Mouse (Mus musculus): ENCODE measurements around the gene Osbpl8. TPM values are rescaled to one million over a fixed set of nuclear protein-coding genes. Genes with fewer than 3 reads are reported as not detected.
A peak's percentile ranks its signal among the peaks of the same experiment; 100 is the strongest.

Osbpl8 gene
- polyA plus RNA-seq, 1 experiment from 2014 or later = 12.5 TPM

DNA sequence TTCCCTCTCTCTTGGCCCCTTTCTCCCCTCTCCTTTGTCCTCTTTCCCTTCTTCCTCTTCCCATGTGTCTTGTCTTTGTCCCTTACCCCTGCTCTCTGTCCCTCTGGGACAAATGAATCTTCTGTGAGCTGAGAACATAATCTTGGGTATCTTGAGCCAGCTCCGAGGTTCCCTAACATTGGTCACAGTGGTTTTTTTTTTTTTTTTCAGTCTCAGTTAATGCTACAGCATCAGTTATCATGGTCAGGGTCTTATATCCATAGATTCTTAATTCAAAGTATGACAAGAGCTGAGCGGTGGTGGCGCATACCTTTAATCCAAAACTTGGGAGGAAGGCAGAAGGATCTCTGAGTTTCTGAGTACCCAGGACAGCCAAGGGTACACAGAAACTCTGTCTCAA, 4.0 kb upstream of the Osbpl8 start:
- Histone ChIP-seq H3K9ac (ENCODE audit: low read depth, low read length) (no peak overlapping the region), H3K4me1 (ENCODE audit: control insufficient read depth, insufficient read depth, low read depth, low read length) (no peaks in the 10 kb centered on the region), H3K4me2 (ENCODE audit: low read length) (no peak overlapping the region), H3K4me3 (ENCODE audit: low read length) (no peak overlapping the region), H3K9me3 (ENCODE audit: control insufficient read depth, low read length) (no peaks in the 10 kb centered on the region), H3K36me3 (ENCODE audit: control insufficient read depth, insufficient read depth, low read length) (no peaks in the 10 kb centered on the region), H3K27ac (ENCODE audit: low read depth, low read length) (no peak overlapping the region), H3K27me3 (replicated peaks; ENCODE audit: control insufficient read depth, insufficient read depth, low read length) (no peaks in the 10 kb centered on the region)
- 86% methylated on average over 3 of the region's 3 CpGs for WGBS
- no peak for ATAC-seq

GRCm38 (mm10) chr10:111161373-111161772, 3.2 kb upstream of the Osbpl8 start:
- H3K9ac ChIP-seq (ENCODE audit: low read depth, low read length) = no peak overlapping the region
- no peak overlapping the region for H3K4me3 ChIP-seq (ENCODE audit: low read length)
- no peaks in the 10 kb centered on the region for H3K9me3 ChIP-seq (ENCODE audit: control insufficient read depth, low read length)
- H3K4me1 ChIP-seq (ENCODE audit: control insufficient read depth, insufficient read depth, low read depth, low read length) = peaks cover 5% of the 10 kb centered on the region
- no peak for ATAC-seq
- H3K27ac ChIP-seq (ENCODE audit: low read depth, low read length) = no peak overlapping the region
- H3K36me3 ChIP-seq (ENCODE audit: control insufficient read depth, insufficient read depth, low read length) = no peaks in the 10 kb centered on the region
- H3K4me2 ChIP-seq (ENCODE audit: low read length) = no peak overlapping the region
- 92% methylated on average over 6 of the region's 6 CpGs for WGBS
- no peaks in the 10 kb centered on the region for H3K27me3 ChIP-seq (replicated peaks; ENCODE audit: control insufficient read depth, insufficient read depth, low read length)

DNA sequence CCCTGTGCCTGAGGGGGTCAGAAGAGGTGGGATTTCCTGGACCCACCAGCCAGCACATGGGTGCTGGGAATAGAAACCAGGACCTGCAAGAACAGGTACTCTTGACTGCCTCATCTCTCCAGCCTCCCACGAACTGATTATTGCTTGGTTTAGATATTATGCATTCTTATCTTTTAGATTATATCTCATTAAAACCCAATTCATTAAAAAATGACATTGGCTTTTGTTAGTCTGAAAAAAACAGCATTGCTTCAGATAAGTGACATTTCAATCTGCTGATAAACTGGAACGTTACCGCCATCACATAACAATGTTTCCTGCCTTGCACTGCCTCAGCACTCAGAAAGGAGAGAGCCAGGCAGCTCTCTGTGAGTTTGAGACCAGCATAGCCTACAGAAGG, 1.5 kb upstream of the Osbpl8 start:
- H3K9ac ChIP-seq (ENCODE audit: low read depth, low read length) = no peak overlapping the region
- no peaks in the 10 kb centered on the region for H3K9me3 ChIP-seq (ENCODE audit: control insufficient read depth, low read length)
- H3K4me2 ChIP-seq (ENCODE audit: low read length) = no peak overlapping the region
- no peak for ATAC-seq
- no peaks in the 10 kb centered on the region for H3K36me3 ChIP-seq (ENCODE audit: control insufficient read depth, insufficient read depth, low read length)
- 75% methylated on average over 3 of the region's 3 CpGs for WGBS
- H3K27me3 ChIP-seq (replicated peaks; ENCODE audit: control insufficient read depth, insufficient read depth, low read length) = no peaks in the 10 kb centered on the region
- no peak overlapping the region for H3K27ac ChIP-seq (ENCODE audit: low read depth, low read length)
- H3K4me1 ChIP-seq (ENCODE audit: control insufficient read depth, insufficient read depth, low read depth, low read length) = peaks cover 8% of the 10 kb centered on the region
- no peak overlapping the region for H3K4me3 ChIP-seq (ENCODE audit: low read length)

GRCm38 (mm10) chr10:111163601-111164240, 831 bp upstream of the Osbpl8 start:
- peaks cover 8% of the 10 kb centered on the region for H3K4me1 ChIP-seq (ENCODE audit: control insufficient read depth, insufficient read depth, low read depth, low read length)
- peak overlapping the region; percentile 88 for H3K27ac ChIP-seq (ENCODE audit: low read depth, low read length)
- H3K27me3 ChIP-seq (replicated peaks; ENCODE audit: control insufficient read depth, insufficient read depth, low read length) = no peaks in the 10 kb centered on the region
- no peak for ATAC-seq
- peak overlapping the region; percentile 89 for H3K4me3 ChIP-seq (ENCODE audit: low read length)
- H3K9me3 ChIP-seq (ENCODE audit: control insufficient read depth, low read length) = no peaks in the 10 kb centered on the region
- 27% methylated on average over 9 of the region's 9 CpGs for WGBS
- no peak overlapping the region; the same call in 1 of the 2 replicates for H3K9ac ChIP-seq (ENCODE audit: low read depth, low read length)
- H3K4me2 ChIP-seq (ENCODE audit: low read length) = peak overlapping the region; percentile 69
- no peaks in the 10 kb centered on the region for H3K36me3 ChIP-seq (ENCODE audit: control insufficient read depth, insufficient read depth, low read length)

DNA sequence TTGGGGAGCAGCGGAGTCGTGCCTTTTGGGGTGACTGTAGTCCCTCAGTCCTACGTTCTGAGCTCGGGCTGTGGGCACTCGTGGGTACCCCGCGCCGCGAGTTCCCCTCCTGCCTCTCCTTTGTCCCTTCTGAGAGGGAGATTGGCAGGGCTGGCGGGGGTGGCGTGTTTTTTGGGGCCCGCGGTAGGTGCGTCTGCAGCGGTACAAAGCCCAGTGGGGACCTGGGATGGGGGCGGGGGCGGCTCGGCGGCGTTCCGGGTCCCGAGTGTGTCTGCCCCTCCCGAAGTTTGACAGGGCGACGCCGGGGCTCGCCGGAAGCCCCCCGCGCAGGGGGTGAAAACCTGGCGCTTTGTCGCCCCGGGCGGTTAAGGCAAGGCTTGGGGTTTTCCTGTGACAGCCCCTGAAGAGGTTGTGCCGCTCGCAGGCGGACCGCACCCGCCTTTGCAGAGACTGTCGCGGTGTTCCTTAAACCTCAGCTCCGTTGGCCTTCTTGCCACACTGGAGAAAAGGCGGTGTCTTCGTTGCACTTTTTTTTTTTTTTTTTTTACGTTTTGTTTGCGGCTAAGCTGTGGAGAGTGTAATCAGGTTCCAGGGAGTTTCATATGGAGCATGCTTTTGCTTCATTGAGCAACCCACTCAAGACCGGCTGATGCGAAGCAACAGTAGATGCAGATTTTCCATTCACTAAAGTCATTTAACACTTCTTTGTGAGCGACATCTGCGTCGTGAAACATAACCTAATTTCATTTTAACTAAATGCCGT, 848 bp downstream of the Osbpl8 start:
- Histone ChIP-seq H3K9ac (ENCODE audit: low read depth, low read length) (peak overlapping the region; percentile 98), H3K27me3 (replicated peaks; ENCODE audit: control insufficient read depth, insufficient read depth, low read length) (no peaks in the 10 kb centered on the region), H3K4me3 (ENCODE audit: low read length) (peak overlapping the region; percentile 89), H3K27ac (ENCODE audit: low read depth, low read length) (peak overlapping the region; percentile 88), H3K9me3 (ENCODE audit: control insufficient read depth, low read length) (no peaks in the 10 kb centered on the region), H3K4me2 (ENCODE audit: low read length) (peak overlapping the region; percentile 67), H3K4me1 (ENCODE audit: control insufficient read depth, insufficient read depth, low read depth, low read length) (peaks cover 8% of the 10 kb centered on the region), H3K36me3 (ENCODE audit: control insufficient read depth, insufficient read depth, low read length) (no peaks in the 10 kb centered on the region)
- ATAC-seq = peak; percentile 65
- WGBS = under 1% methylated on average over 47 of the region's 52 CpGs

DNA sequence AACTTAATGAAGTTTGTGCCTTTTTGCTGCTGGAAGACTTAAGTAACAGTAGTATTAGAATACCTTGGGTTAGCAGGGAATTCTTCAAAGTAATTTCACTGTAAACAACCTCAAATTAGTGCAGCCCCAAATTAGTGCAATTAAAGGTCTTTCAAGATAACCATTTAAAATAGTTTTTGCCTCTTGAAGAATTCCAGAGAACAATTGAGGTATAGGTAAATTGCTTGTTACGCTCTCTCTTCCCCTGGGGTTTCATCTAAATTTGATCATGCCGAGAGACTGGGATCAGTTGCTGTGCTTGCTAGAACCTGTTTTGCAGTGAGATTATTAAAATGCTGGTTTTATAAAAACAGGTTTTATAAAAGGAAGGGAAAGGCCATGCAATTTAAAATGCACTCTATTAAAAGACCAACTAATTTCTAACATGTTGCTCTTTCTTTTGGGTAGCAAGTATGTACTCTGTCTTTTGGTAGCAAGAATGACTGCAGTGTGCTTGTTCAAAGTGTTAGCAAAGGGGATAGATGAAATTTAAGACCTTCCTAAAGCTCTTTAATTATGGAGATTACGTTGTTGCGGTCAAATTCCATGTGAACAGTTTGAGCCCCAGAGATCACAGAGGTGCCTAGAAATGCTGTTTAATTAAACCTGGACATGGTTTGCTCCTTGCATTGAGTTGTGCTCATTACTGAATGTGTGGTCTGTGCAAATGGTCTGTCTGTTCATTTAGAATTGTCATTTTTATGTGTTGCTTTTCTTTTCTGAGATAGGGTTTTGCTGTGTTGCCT, 1.7 kb downstream of the Osbpl8 start:
- H3K9ac ChIP-seq (ENCODE audit: low read depth, low read length) = peak overlapping the region; percentile 98; the same call in 1 of the 2 replicates
- no peaks in the 10 kb centered on the region for H3K36me3 ChIP-seq (ENCODE audit: control insufficient read depth, insufficient read depth, low read length)
- H3K4me2 ChIP-seq (ENCODE audit: low read length) = peak overlapping the region; percentile 67
- no peaks in the 10 kb centered on the region for H3K9me3 ChIP-seq (ENCODE audit: control insufficient read depth, low read length)
- peak overlapping the region; percentile 89 for H3K4me3 ChIP-seq (ENCODE audit: low read length)
- H3K27ac ChIP-seq (ENCODE audit: low read depth, low read length) = no peak overlapping the region
- 33% methylated on average over 4 of the region's 4 CpGs for WGBS
- peaks cover 8% of the 10 kb centered on the region for H3K4me1 ChIP-seq (ENCODE audit: control insufficient read depth, insufficient read depth, low read depth, low read length)
- no peak for ATAC-seq
- no peaks in the 10 kb centered on the region for H3K27me3 ChIP-seq (replicated peaks; ENCODE audit: control insufficient read depth, insufficient read depth, low read length)

DNA sequence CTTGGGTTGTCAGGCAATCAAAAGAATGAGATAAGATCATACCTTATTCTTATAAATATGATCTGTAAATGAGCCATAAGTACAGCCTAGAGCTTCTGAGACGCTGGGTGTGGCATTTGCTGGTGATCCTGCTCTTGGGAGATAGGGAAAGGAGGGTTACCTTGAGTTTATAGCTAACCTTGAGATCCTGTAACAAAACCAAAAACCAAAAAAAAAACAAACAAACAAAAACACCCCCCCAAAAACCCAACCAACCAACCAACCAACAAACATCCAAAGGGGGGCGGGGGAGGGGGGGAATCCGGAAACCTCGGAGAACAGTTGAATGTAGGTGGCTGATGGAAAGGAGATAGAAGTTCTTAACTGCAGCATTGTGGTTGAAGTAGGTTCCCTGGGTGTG, 2.9 kb downstream of the Osbpl8 start:
- Histone ChIP-seq H3K4me2 (ENCODE audit: low read length) (no peak overlapping the region), H3K27ac (ENCODE audit: low read depth, low read length) (no peak overlapping the region)

GRCm38 (mm10) chr10:111168305-111168704, 3.8 kb downstream of the Osbpl8 start:
- H3K27ac ChIP-seq (ENCODE audit: low read depth, low read length) = no peak overlapping the region
- ATAC-seq = no peak
- no peak overlapping the region for H3K9ac ChIP-seq (ENCODE audit: low read depth, low read length)
- no peak overlapping the region for H3K4me3 ChIP-seq (ENCODE audit: low read length)
- no peaks in the 10 kb centered on the region for H3K36me3 ChIP-seq (ENCODE audit: control insufficient read depth, insufficient read depth, low read length)
- peaks cover 8% of the 10 kb centered on the region for H3K4me1 ChIP-seq (ENCODE audit: control insufficient read depth, insufficient read depth, low read depth, low read length)
- no peak overlapping the region for H3K4me2 ChIP-seq (ENCODE audit: low read length)
- no peaks in the 10 kb centered on the region for H3K9me3 ChIP-seq (ENCODE audit: control insufficient read depth, low read length)
- H3K27me3 ChIP-seq (replicated peaks; ENCODE audit: control insufficient read depth, insufficient read depth, low read length) = no peaks in the 10 kb centered on the region
- WGBS = 85% methylated on average over 3 of the region's 3 CpGs

More for the DNA sequence above, 2.9 kb downstream of the Osbpl8 start:
- WGBS = 92% methylated on average over 4 of the region's 4 CpGs
- H3K9ac ChIP-seq (ENCODE audit: low read depth, low read length) = no peak overlapping the region
- H3K27me3 ChIP-seq (replicated peaks; ENCODE audit: control insufficient read depth, insufficient read depth, low read length) = no peaks in the 10 kb centered on the region
- no peaks in the 10 kb centered on the region for H3K9me3 ChIP-seq (ENCODE audit: control insufficient read depth, low read length)
- peaks cover 8% of the 10 kb centered on the region for H3K4me1 ChIP-seq (ENCODE audit: control insufficient read depth, insufficient read depth, low read depth, low read length)
- no peak overlapping the region for H3K4me3 ChIP-seq (ENCODE audit: low read length)
- no peaks in the 10 kb centered on the region for H3K36me3 ChIP-seq (ENCODE audit: control insufficient read depth, insufficient read depth, low read length)
- ATAC-seq = no peak
